Mouse (Mus musculus) ES-E14 (cell line): ENCODE results near the gene Cnot11. TPM values are rescaled to one million over a fixed set of nuclear protein-coding genes. Genes with fewer than 3 reads are reported as not detected.
A peak's percentile ranks its signal among the peaks of the same experiment; 100 is the strongest.

Experiments used
- DNase-seq: peaks from one replicate; pipeline ENCODE4 v3.0.0-alpha.2; 2013; ENCODE audit warnings: low read depth, low spot score
- H3K27ac ChIP-seq: 2 replicates; pipeline ENCODE4 v1.5.1; 2012; ENCODE audit warnings: low read depth, mild to moderate bottlenecking, low read length, moderate library complexity, mixed read lengths; ENCODE audit not compliant: poor library complexity, insufficient read depth, severe bottlenecking
- H3K36me3 ChIP-seq: 2 replicates; pipeline ENCODE4 v1.6.1; 2012; ENCODE audit warnings: mild to moderate bottlenecking, low read length, moderate library complexity, mixed read lengths; ENCODE audit not compliant: control insufficient read depth, poor library complexity, insufficient read depth, severe bottlenecking
- H3K4me1 ChIP-seq, 2 experiments: fragments of 150-350 bp in 1 of 2; sonication (generic) in 1 of 2; 2 replicates each; pipeline ENCODE4 v1.6.1; 2012; ENCODE audit warnings: low read length in 2 of 2, mild to moderate bottlenecking in 1 of 2, mixed read lengths in 1 of 2; ENCODE audit not compliant: control insufficient read depth in 2 of 2, insufficient read depth in 2 of 2, poor library complexity in 1 of 2
- H3K4me3 ChIP-seq, 2 experiments: fragments of 150-350 bp in 1 of 2; sonication (generic) in 1 of 2; 2 replicates each; pipeline ENCODE4 v1.5.1; 2012; ENCODE audit warnings: low read length in 2 of 2, low read depth in 1 of 2, mild to moderate bottlenecking in 1 of 2, mixed read lengths in 1 of 2; ENCODE audit not compliant: insufficient read depth in 1 of 2, poor library complexity in 1 of 2, severe bottlenecking in 1 of 2
- H3K9ac ChIP-seq: 2 replicates; pipeline ENCODE4 v1.6.1; 2012; ENCODE audit warnings: low read depth, mild to moderate bottlenecking, low read length, mixed read lengths; ENCODE audit not compliant: poor library complexity, insufficient read depth, severe bottlenecking
- H3K9me3 ChIP-seq: fragments of 150-350 bp; sonication (generic); 2 replicates; pipeline ENCODE4 v1.6.1; 2012; ENCODE audit warnings: low read depth, mild to moderate bottlenecking, low read length; ENCODE audit not compliant: control insufficient read depth, insufficient read depth
- CHD2 ChIP-seq: IDR thresholded peaks from 2 replicates; pipeline ENCODE4 v1.6.1; 2014; ENCODE audit warnings: mild to moderate bottlenecking, low read depth, low read length, inconsistent platforms
- HCFC1 ChIP-seq: IDR thresholded peaks from 2 replicates; pipeline ENCODE4 v1.6.1; 2012; ENCODE audit warnings: low read length, inconsistent platforms, borderline replicate concordance; ENCODE audit not compliant: insufficient read depth
- MAFK ChIP-seq: IDR thresholded peaks from 2 replicates; pipeline ENCODE4 v1.6.1; 2014; ENCODE audit warnings: mild to moderate bottlenecking, low read depth, low read length, inconsistent platforms; ENCODE audit not compliant: insufficient read depth
- ZC3H11A ChIP-seq: IDR thresholded peaks from 2 replicates; pipeline ENCODE4 v1.6.1; 2012; ENCODE audit warnings: low read depth, mild to moderate bottlenecking, inconsistent platforms, low read length, borderline replicate concordance
- ZNF384 ChIP-seq: IDR thresholded peaks from 2 replicates; pipeline ENCODE4 v1.6.1; 2012; ENCODE audit warnings: low read depth, low read length, inconsistent platforms
- in situ Hi-C, 2 experiments: fragments of 600-800 bp; cut with MboI; formaldehyde crosslinking; loops; one replicate each; pipeline ENCODE4 v1.15.1; 2025; ENCODE audit warnings: low sequenced_read_pairs in 2 of 2, inconsistent platforms in 1 of 2; ENCODE audit not compliant: unreplicated experiment in 2 of 2
- total RNA-seq: library from RNA; depleted of rRNA; stranded (reverse); fragments of 300-350 nt; gene quantifications from 2 replicates; pipeline ENCODE4 v1.2.3, GENCODE M21; 2012

Cnot11 gene
- total RNA-seq, 1 experiment, result 21.7 TPM

DNA sequence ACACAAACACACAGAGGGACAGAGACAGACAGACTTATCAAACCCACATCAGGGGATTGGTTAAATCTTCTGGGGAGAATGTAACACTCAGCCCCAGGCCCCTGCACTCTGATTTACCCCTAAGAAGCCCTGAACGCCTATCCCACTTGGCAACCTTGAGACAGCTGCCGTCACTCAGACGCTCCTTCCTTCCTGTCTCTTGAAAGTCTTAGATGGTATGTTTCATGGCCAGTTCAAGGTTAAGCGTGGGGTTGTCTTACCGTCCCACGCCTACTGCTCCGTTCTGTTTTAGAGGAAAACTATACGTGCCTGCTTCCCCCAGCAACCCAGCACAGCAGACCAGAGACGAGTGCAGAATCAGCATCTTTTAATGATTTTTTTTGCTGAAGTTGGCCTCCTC is 29.2 kb upstream of the Cnot11 start:
- H3K4me3 ChIP-seq, result no peak overlapping the region
- H3K4me1 ChIP-seq, result peaks cover 0 to 5% of the 10 kb centered on the region in 2 experiments; a peak in 1 of 4 replicates
- H3K36me3 ChIP-seq, result no peaks in the 10 kb centered on the region
- H3K9me3 ChIP-seq, result no peaks in the 10 kb centered on the region
- DNase-seq, result no peak
- no peak for TF ChIP-seq ZC3H11A
- TF ChIP-seq HCFC1, result no peak
- no peak for TF ChIP-seq MAFK
- no peak for TF ChIP-seq CHD2
- no peak overlapping the region for H3K9ac ChIP-seq
- no peak overlapping the region for H3K27ac ChIP-seq
- in situ Hi-C loops, result loop anchor here (25.0 kb wide), 2 partner anchors 118 to 493 kb away; no protein-coding TSS in a partner anchor

DNA sequence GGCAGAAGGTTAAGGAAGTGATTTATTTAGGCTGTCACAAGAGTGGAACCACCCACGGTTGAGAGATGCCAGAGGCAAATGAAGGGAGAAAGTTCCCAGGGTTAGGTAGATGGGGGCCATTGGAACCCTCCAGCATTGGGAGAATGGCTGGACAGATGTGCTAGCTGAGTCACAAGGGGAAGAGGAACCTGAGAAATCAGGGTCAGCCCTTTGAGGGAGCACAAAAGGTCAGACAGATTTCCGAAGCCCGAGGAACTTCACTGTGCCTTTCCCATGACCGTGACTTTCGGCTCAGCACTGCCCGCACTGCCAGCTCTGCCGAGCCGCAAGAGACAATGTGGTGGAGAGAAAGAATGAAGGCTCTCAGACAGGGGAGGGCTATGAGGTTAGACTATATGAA is 23.0 kb upstream of the Cnot11 start:
- Histone ChIP-seq H3K36me3 (no peaks in the 10 kb centered on the region), H3K4me1 (peaks cover 0 to 5% of the 10 kb centered on the region in 2 experiments; a peak in 1 of 4 replicates), H3K27ac (no peak overlapping the region), H3K4me3 (no peak overlapping the region), H3K9ac (no peak overlapping the region), H3K9me3 (no peaks in the 10 kb centered on the region)
- TF ChIP-seq ZC3H11A (no peak), MAFK (no peak), CHD2 (no peak), HCFC1 (no peak), ZNF384 (no peak)
- in situ Hi-C loops, result loop anchor here (10.0 to 25.0 kb wide), 3 partner anchors 124 to 507 kb away; no protein-coding TSS in a partner anchor
- no peak for DNase-seq

GRCm38 (mm10) chr1:39512183-39512582 is 22.6 kb upstream of the Cnot11 start:
- TF ChIP-seq CHD2, result no peak
- peak; percentile 95 for TF ChIP-seq MAFK
- no peak for TF ChIP-seq ZNF384
- no peak for TF ChIP-seq ZC3H11A
- no peak for TF ChIP-seq HCFC1
- no peak overlapping the region for H3K4me3 ChIP-seq
- peaks cover 0 to 5% of the 10 kb centered on the region in 2 experiments; a peak in 1 of 4 replicates for H3K4me1 ChIP-seq
- DNase-seq, result no peak
- no peaks in the 10 kb centered on the region for H3K9me3 ChIP-seq
- in situ Hi-C loops, result loop anchor here (10.0 to 25.0 kb wide), 3 partner anchors 125 to 507 kb away; no protein-coding TSS in a partner anchor
- H3K9ac ChIP-seq, result no peak overlapping the region
- H3K27ac ChIP-seq, result no peak overlapping the region
- no peaks in the 10 kb centered on the region for H3K36me3 ChIP-seq

DNA sequence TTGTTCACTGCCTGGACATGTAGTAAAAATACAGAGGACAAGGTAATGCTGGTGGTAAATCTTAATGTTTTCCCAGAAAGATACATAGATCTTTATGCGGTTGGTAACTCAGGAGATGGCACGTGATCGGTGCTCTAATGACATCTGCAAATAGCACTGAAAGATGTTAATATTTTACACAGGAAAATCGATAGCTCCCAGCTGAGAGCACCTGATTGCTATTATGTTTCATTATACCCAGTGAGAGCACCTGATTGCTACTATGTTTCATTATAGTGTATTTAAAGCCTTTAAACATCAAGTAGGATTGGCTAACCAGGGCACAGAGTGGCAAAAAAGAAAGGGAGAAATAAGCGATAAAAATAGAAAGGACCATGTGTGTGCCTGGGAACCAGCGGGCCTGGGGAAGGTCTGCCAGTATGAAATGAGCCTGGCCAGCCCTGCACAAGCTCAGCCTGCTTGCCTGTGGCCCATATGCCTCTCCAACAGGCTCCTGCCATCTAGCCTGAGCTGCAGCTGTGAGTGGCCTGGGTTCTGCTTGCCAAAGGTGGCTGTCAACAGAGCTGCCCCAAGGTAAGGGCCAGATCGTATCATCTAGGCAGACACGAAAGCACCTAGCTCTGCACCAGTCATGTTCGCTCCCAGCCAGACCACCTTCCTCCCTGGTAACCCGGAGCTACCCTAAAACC is 19.3 kb upstream of the Cnot11 start:
- in situ Hi-C loops, result loop anchor here (10.0 to 25.0 kb wide), 3 partner anchors 128 to 511 kb away; no protein-coding TSS in a partner anchor
- DNase-seq, result no peak
- Histone ChIP-seq H3K9ac (no peak overlapping the region; the same call in 1 of the 2 replicates), H3K36me3 (no peaks in the 10 kb centered on the region), H3K4me3 (no peak overlapping the region), H3K9me3 (no peaks in the 10 kb centered on the region), H3K4me1 (0 out of 4 replicates have a peak, but pooled peaks cover 2 to 5% of the 10 kb centered on the region in 2 experiments), H3K27ac (no peak overlapping the region)
- TF ChIP-seq CHD2 (no peak), ZNF384 (no peak), ZC3H11A (no peak), MAFK (no peak), HCFC1 (no peak)
